Mouse (Mus musculus): Measurements from ENCODE around the gene Setd1a.

DNA sequence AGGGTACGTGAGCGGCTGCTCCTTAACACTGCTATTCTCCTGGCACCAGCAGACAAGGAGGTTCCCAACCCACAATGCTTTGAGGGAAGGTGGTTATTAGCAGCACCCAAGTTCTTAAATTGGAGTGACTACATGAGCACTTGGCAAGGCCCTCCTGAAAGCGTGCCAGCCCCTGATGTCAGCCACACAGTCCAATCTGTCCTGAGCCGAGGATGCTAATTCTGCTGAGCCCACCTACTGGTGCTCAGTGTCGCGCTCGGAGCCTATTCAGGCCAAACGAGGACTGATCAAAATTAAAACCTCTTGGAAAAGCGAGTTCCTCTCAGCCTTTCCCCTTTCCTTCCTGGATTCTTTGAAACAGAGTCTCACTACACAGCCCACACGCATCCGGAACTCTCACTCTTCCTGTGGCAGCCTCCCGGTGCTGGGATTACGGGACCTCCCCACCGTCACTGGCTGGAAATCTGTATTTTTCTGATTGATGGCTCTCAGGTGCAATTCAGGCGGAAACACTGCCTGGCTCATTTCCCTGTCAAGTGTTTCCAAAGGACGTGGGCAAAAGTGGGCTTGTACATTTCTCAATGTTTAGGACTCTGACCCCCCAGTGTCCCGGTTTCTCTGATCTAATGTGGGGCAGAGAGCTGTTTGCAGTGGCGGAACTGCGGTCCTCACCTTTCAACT is 37.9 kb downstream of the Setd1a start:
- TF ChIP-seq CTCF (IDR thresholded peaks at IDR 0.05; ENCODE audit: low read depth, low read length) (no peak), EP300 (IDR thresholded peaks at IDR 0.05; ENCODE audit: insufficient read depth, low read depth, low read length) (no peak)

Measured in ES-Bruce4 (cell line).